Mouse (Mus musculus) brain, embryonic 14.5 days (tissue): ENCODE measurements around the gene Traf4.

Source experiments
- CTCF ChIP-seq: fragments of 200-500 bp; IDR thresholded peaks from 2 replicates; pipeline ENCODE4 v1.5.1; 2012; ENCODE audit warnings: inconsistent platforms, mild to moderate bottlenecking, moderate library complexity, borderline replicate concordance; ENCODE audit not compliant: insufficient read depth, insufficient read length; ENCODE audit errors: extremely low read depth
- POLR2A ChIP-seq: fragments of 200-500 bp; IDR thresholded peaks from 2 replicates; pipeline ENCODE4 v1.6.1; 2012; ENCODE audit warnings: mild to moderate bottlenecking, inconsistent platforms, borderline replicate concordance; ENCODE audit not compliant: poor library complexity, insufficient read depth, insufficient read length, severe bottlenecking; ENCODE audit errors: extremely low read depth

- TF ChIP-seq CTCF (no peak), POLR2A (no peak)
These were observed 41.8 kb upstream of the Traf4 start for GRCm38 (mm10) chr11:78207190-78207589.
